Mouse (Mus musculus): Measurements from ENCODE around the gene Tubb2b. TPM values are rescaled to one million over a fixed set of nuclear protein-coding genes. Genes with fewer than 3 reads are reported as not detected.

Tubb2b gene
- polyA plus RNA-seq, 1 experiment from 2014 or later = 32.1 TPM

DNA sequence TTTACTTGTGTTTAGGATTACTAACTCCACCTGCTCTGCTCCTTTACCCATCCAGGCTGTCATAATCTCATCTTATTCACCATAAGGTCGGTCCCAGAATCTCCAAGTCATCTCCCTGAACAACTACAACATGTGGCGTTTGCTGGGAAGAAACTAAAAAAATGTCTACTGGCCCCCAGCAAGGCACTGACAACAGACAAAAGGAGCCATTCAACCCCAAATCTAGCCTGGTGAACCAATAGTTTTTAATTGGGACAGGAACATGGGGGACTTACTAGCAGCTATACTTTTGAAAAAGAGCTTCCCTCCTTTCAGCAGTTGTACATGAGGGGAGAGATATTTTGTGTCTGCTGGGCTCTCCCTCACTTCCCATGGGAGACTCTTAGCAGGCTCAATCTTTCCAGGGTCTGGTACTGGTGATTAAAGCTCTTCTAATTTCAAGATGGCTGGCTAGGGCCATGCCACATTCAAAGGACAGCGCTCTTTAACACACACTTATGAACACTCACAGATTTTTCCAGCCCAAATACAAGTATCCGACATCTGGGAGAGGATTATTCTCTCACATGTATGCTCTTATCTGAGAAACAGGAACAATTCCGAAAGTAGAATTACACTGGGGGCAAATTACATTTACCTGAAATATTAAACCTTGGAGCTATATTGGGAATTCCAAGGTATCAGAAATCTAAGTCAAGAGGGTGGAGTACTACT lies 19.4 kb upstream of the Tubb2b start:
- WGBS = 45% methylated on average over 5 of the region's 5 CpGs
- H3K27ac ChIP-seq (ENCODE audit: low read length) = peak overlapping the region; percentile 78
- H3K9me3 ChIP-seq (ENCODE audit: control insufficient read depth, low read depth, low read length) = no peaks in the 10 kb centered on the region
- no peak overlapping the region; the same call in 1 of the 2 replicates for H3K9ac ChIP-seq (replicated peaks; ENCODE audit: low read depth, low read length)
- peak overlapping the region; percentile 34 for H3K4me3 ChIP-seq (ENCODE audit: low read depth, low read length)
- H3K27me3 ChIP-seq (ENCODE audit: control insufficient read depth, insufficient read depth, low read length) = no peaks in the 10 kb centered on the region
- no peaks in the 10 kb centered on the region for H3K36me3 ChIP-seq (ENCODE audit: control insufficient read depth, insufficient read depth, low read length)
- H3K4me2 ChIP-seq (replicated peaks; ENCODE audit: low read depth, low read length) = peak overlapping the region; percentile 61
- H3K4me1 ChIP-seq (ENCODE audit: control insufficient read depth, insufficient read depth, low read length) = peaks cover 22% of the 10 kb centered on the region; the same call in 1 of the 2 replicates
- ATAC-seq (ENCODE audit: insufficient number of reproducible peaks, insufficient read depth, low FRiP score, low read depth) = no peak

DNA sequence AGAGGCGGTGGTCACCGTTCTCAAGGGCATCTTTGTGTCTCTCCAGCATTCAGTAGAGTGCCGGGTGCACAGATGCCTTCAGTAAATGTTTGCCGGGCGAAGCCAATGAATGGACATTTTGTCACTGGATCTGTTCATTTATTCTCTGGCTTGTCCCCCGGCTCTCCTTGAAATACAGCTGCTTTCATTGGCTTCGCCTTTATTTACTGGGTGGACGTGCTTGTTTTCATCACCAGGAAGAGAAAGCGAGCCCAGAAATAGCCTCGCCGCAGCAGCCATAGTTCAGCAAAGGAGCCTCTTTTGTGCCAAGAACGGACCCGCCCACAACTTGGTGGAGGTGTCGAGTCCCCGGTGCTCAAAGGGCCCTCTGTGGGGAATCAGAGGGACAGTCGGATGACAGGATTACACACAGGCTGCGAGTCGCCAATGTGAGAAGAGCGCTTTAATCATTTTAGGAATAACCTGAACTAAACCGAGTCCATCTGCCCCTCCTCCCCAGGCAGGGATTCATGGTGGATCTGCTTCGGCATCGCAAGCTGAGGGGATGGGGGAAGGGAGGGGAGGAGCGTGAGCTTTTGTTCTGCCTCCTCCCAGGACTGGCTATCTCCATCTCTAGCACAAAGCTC lies 18.6 kb upstream of the Tubb2b start:
- Histone ChIP-seq H3K4me2 (replicated peaks; ENCODE audit: low read depth, low read length) (peak overlapping the region; percentile 61), H3K4me3 (ENCODE audit: low read depth, low read length) (peak overlapping the region; percentile 34), H3K9ac (replicated peaks; ENCODE audit: low read depth, low read length) (peak overlapping the region; percentile 23; the same call in 1 of the 2 replicates), H3K27ac (ENCODE audit: low read length) (peak overlapping the region; percentile 78; the same call in 1 of the 2 replicates), H3K4me1 (ENCODE audit: control insufficient read depth, insufficient read depth, low read length) (peaks cover 22% of the 10 kb centered on the region; the same call in 1 of the 2 replicates), H3K36me3 (ENCODE audit: control insufficient read depth, insufficient read depth, low read length) (no peaks in the 10 kb centered on the region), H3K9me3 (ENCODE audit: control insufficient read depth, low read depth, low read length) (no peaks in the 10 kb centered on the region), H3K27me3 (ENCODE audit: control insufficient read depth, insufficient read depth, low read length) (no peaks in the 10 kb centered on the region)
- 3% methylated on average over 23 of the region's 23 CpGs for WGBS
- peak; percentile 69 for ATAC-seq (ENCODE audit: insufficient number of reproducible peaks, insufficient read depth, low FRiP score, low read depth)

DNA sequence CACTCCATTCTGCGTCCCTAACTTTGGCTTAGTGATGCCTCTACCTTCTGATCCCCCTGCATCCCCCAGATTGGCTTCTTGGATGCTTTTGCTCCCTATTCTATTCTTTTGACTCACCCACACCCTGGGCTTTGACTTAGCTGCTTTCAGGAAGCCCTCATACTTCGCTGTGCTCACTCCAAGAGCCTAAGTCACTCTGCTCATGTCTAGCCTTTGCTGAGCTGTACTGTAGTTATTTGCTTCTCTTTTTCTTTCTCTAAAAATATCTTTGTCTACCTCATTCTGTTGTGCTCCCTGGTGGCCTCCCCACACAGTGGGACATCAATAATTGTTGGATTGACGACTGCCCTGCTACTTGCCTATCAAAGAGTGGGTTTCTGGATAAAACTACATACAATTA lies 17.9 kb upstream of the Tubb2b start:
- ATAC-seq (ENCODE audit: insufficient number of reproducible peaks, insufficient read depth, low FRiP score, low read depth) = no peak
- Histone ChIP-seq H3K4me3 (ENCODE audit: low read depth, low read length) (no peak overlapping the region), H3K36me3 (ENCODE audit: control insufficient read depth, insufficient read depth, low read length) (no peaks in the 10 kb centered on the region), H3K9ac (replicated peaks; ENCODE audit: low read depth, low read length) (no peak overlapping the region), H3K9me3 (ENCODE audit: control insufficient read depth, low read depth, low read length) (no peaks in the 10 kb centered on the region), H3K27ac (ENCODE audit: low read length) (no peak overlapping the region; the same call in 1 of the 2 replicates), H3K4me2 (replicated peaks; ENCODE audit: low read depth, low read length) (peak overlapping the region; percentile 61; the same call in 1 of the 2 replicates), H3K4me1 (ENCODE audit: control insufficient read depth, insufficient read depth, low read length) (peaks cover 18% of the 10 kb centered on the region; the same call in 1 of the 2 replicates), H3K27me3 (ENCODE audit: control insufficient read depth, insufficient read depth, low read length) (no peaks in the 10 kb centered on the region)
- 76% methylated on average over 3 of the region's 3 CpGs for WGBS

DNA sequence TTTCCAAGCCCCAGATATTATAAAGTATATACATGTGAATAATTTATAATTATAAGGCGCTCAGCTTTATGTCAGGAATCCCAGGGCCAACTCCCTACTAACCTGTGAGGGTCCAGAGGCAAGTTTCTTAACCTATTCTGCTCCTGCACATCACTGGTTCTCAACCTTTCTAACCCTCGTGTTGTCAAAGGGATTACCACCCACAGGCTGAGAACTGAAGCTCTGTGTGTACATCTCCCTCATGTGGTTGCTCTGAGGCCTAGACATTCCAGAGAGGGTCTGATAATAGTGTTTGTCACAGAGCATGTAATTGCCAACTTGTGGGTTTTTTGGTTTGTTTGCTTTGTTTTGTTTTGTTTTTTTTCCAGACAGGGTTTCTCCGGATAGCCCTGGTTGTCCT lies 16.6 kb upstream of the Tubb2b start:
- Histone ChIP-seq H3K27me3 (ENCODE audit: control insufficient read depth, insufficient read depth, low read length) (no peaks in the 10 kb centered on the region), H3K9ac (replicated peaks; ENCODE audit: low read depth, low read length) (no peak overlapping the region), H3K27ac (ENCODE audit: low read length) (no peak overlapping the region), H3K4me1 (ENCODE audit: control insufficient read depth, insufficient read depth, low read length) (peaks cover 18% of the 10 kb centered on the region; the same call in 1 of the 2 replicates), H3K4me2 (replicated peaks; ENCODE audit: low read depth, low read length) (no peak overlapping the region), H3K4me3 (ENCODE audit: low read depth, low read length) (no peak overlapping the region), H3K36me3 (ENCODE audit: control insufficient read depth, insufficient read depth, low read length) (no peaks in the 10 kb centered on the region), H3K9me3 (ENCODE audit: control insufficient read depth, low read depth, low read length) (no peaks in the 10 kb centered on the region)
- 60% methylated on average over 3 of the region's 3 CpGs for WGBS
- no peak for ATAC-seq (ENCODE audit: insufficient number of reproducible peaks, insufficient read depth, low FRiP score, low read depth)

DNA sequence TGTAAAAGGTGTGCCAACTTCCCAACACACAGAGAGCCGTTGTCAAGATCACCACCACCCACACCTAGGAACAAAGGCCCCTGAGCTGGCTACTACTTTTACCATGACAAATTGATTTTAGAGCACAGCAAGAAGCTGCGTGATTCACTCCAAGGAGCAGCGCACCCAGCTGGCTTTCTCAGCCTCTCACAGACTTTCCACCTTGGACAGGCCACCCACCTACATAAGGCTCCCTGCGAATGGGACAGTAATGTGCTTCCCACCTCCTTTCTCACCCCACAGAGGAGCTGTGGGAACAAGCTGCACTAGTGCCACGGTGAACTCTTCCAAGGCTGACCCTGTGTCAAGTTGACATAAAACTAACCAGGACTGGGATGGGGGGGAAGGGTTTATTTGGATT lies 13.1 kb upstream of the Tubb2b start:
- Histone ChIP-seq H3K27me3 (ENCODE audit: control insufficient read depth, insufficient read depth, low read length) (no peaks in the 10 kb centered on the region), H3K4me2 (replicated peaks; ENCODE audit: low read depth, low read length) (no peak overlapping the region), H3K4me3 (ENCODE audit: low read depth, low read length) (no peak overlapping the region), H3K36me3 (ENCODE audit: control insufficient read depth, insufficient read depth, low read length) (no peaks in the 10 kb centered on the region), H3K9ac (replicated peaks; ENCODE audit: low read depth, low read length) (no peak overlapping the region), H3K9me3 (ENCODE audit: control insufficient read depth, low read depth, low read length) (no peaks in the 10 kb centered on the region), H3K4me1 (ENCODE audit: control insufficient read depth, insufficient read depth, low read length) (0 out of 2 replicates have a peak, but pooled peaks cover 1% of the 10 kb centered on the region), H3K27ac (ENCODE audit: low read length) (no peak overlapping the region)
- no peak for ATAC-seq (ENCODE audit: insufficient number of reproducible peaks, insufficient read depth, low FRiP score, low read depth)
- WGBS = 45% methylated on average over 5 of the region's 5 CpGs

DNA sequence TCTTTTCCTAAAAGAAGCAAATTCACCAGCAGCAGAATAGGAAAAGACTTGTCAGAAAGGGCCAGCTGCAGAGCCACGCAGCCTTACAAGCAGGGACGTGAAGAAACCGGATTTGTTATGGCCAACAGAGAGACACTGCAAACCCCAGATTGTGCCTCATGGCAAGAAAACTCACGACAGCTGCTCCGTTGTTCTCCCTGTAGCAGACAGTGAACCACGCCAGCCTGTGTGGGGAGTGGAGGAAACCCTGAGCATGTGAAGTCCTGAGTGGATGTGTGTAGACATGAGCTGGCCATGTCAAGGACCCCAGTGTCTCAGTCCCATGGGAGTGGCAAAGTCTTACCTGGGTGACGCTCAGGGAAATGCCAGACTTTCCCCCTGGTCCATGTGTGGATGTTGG lies 6.3 kb upstream of the Tubb2b start:
- peaks cover 6% of the 10 kb centered on the region for H3K4me1 ChIP-seq (ENCODE audit: control insufficient read depth, insufficient read depth, low read length)
- ATAC-seq (ENCODE audit: insufficient number of reproducible peaks, insufficient read depth, low FRiP score, low read depth) = no peak
- H3K27ac ChIP-seq (ENCODE audit: low read length) = no peak overlapping the region
- 58% methylated on average over 7 of the region's 7 CpGs for WGBS
- H3K4me3 ChIP-seq (ENCODE audit: low read depth, low read length) = no peak overlapping the region
- H3K36me3 ChIP-seq (ENCODE audit: control insufficient read depth, insufficient read depth, low read length) = no peaks in the 10 kb centered on the region
- H3K9ac ChIP-seq (replicated peaks; ENCODE audit: low read depth, low read length) = no peak overlapping the region
- H3K27me3 ChIP-seq (ENCODE audit: control insufficient read depth, insufficient read depth, low read length) = no peaks in the 10 kb centered on the region
- H3K4me2 ChIP-seq (replicated peaks; ENCODE audit: low read depth, low read length) = no peak overlapping the region
- H3K9me3 ChIP-seq (ENCODE audit: control insufficient read depth, low read depth, low read length) = no peaks in the 10 kb centered on the region

DNA sequence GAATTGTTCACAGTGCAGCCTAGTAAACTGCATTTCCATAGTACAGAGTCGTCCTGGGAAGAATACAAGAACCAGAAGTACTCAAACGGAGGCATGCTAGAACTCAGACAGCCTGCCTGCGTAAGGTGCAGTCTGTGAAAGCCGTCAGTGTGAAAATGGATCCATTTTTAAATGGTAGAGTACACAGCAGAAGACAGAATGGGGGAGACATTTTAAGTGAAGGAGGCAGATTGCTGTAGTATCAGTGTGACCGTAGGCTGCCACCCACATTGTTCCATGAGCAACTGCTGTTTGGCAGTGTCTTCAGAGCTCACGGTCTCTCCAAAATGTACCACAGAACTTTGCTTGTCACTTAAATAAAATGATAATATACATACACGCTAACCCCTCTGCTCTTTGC lies 4.0 kb upstream of the Tubb2b start:
- H3K9ac ChIP-seq (replicated peaks; ENCODE audit: low read depth, low read length) = no peak overlapping the region
- WGBS = 73% methylated on average over 7 of the region's 7 CpGs
- H3K4me2 ChIP-seq (replicated peaks; ENCODE audit: low read depth, low read length) = no peak overlapping the region
- no peaks in the 10 kb centered on the region for H3K36me3 ChIP-seq (ENCODE audit: control insufficient read depth, insufficient read depth, low read length)
- no peaks in the 10 kb centered on the region for H3K9me3 ChIP-seq (ENCODE audit: control insufficient read depth, low read depth, low read length)
- H3K27ac ChIP-seq (ENCODE audit: low read length) = no peak overlapping the region
- no peak for ATAC-seq (ENCODE audit: insufficient number of reproducible peaks, insufficient read depth, low FRiP score, low read depth)
- H3K4me3 ChIP-seq (ENCODE audit: low read depth, low read length) = no peak overlapping the region
- no peaks in the 10 kb centered on the region for H3K27me3 ChIP-seq (ENCODE audit: control insufficient read depth, insufficient read depth, low read length)
- H3K4me1 ChIP-seq (ENCODE audit: control insufficient read depth, insufficient read depth, low read length) = peaks cover 7% of the 10 kb centered on the region

DNA sequence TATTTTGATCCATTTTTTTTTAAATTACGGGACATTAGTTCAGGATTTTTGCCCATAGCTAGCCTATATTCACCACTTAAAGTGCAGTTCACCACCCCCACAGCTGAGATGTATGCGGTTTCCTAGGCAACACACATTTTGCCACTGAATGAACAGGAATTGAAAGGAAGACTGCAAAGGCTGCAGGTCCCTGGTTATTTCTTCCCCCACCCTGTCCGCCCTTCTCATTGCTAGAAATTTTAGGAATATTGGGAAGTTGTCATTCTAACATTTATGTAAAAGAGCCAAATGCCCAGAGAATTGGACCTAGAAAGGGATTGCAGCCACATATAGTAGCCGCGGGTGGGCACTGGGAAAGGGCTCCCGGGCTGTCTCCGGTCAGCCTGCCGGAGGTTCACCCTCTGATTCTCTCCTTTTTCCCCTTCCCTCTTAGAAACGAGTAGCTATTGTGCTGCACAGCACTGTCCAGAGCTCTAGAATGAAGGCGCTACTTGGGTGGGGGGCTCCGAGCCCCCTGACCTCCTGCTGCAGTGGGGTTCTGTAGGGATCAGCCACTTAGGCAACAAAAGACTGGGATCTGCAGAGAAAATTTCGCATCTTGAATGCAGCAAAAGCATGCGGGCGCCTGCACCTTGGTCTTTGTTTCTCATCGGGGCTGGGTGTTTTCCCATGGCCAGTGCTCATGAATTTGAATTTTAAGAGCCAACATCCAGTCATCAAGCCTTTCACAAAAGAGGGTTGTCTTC lies 3.2 kb upstream of the Tubb2b start:
- H3K4me2 ChIP-seq (replicated peaks; ENCODE audit: low read depth, low read length) = peak overlapping the region; percentile 18
- 21% methylated on average over 15 of the region's 15 CpGs for WGBS
- H3K27ac ChIP-seq (ENCODE audit: low read length) = no peak overlapping the region
- no peaks in the 10 kb centered on the region for H3K9me3 ChIP-seq (ENCODE audit: control insufficient read depth, low read depth, low read length)
- no peak for ATAC-seq (ENCODE audit: insufficient number of reproducible peaks, insufficient read depth, low FRiP score, low read depth)
- H3K4me3 ChIP-seq (ENCODE audit: low read depth, low read length) = no peak overlapping the region; the same call in 1 of the 2 replicates
- no peaks in the 10 kb centered on the region for H3K27me3 ChIP-seq (ENCODE audit: control insufficient read depth, insufficient read depth, low read length)
- H3K36me3 ChIP-seq (ENCODE audit: control insufficient read depth, insufficient read depth, low read length) = no peaks in the 10 kb centered on the region
- H3K9ac ChIP-seq (replicated peaks; ENCODE audit: low read depth, low read length) = no peak overlapping the region
- H3K4me1 ChIP-seq (ENCODE audit: control insufficient read depth, insufficient read depth, low read length) = peaks cover 8% of the 10 kb centered on the region

Data from stomach, embryonic 14.5 days (tissue).